ENCODE assay signal across 8 mouse cellular contexts in the genomic region with DNA sequence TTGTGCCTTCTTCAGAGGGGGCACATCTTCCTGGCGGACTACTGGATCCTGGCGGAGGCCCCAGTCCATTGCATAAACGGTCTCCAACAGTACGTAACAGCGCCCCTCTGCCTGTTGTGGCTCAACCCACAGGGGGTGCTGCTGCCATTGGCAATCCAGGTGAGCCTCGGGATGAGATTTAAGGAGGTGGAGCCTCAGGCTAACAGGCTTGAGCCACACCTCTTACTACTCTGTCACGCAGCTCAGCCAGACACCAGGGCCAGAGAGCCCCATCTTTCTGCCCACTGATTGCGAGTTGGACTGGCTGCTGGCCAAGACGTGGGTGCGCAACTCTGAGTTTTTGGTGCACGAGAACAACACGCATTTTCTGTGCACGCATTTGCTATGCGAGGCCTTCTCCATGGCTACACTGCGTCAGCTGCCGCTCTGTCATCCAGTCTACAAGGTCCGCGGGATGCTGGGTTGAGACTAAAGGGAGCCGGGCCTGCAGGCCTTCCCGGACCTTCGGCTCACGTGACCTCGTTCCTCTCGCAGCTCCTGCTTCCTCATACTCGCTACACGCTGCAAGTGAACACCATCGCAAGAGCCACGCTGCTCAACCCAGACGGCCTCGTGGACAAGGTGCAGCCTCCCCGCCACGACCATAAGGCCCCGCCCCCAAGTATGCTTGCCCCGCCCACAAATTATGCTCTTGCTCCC. TPM values are rescaled to one million over a fixed set of nuclear protein-coding genes. Genes with fewer than 3 reads are reported as not detected.
DNase-seq lines count a peak whose midpoint lies in the region; ATAC-seq lines count a peak whose summit lies in the region.

No protein-coding gene starts in this region.

- DNase-seq in urinary bladder, postnatal 14 days (ENCODE audit: low spot score): peak; percentile 47
- no peak for DNase-seq in urinary bladder, postnatal 25 days (ENCODE audit: low spot score)
- DNase-seq in embryo, embryonic 11 days: peak; percentile 71
- DNase-seq in liver: peak; percentile 63
- peak; percentile 82 for DNase-seq in testis, postnatal 10 days (ENCODE audit: low spot score)

- no peaks in the 10 kb centered on the region for H3K36me3 ChIP-seq in heart, embryonic 12.5 days
- no peaks in the 10 kb centered on the region for H3K36me3 ChIP-seq in kidney, embryonic 16.5 days (ENCODE audit: insufficient read depth, low read length)
- H3K36me3 ChIP-seq in midbrain, embryonic 16.5 days (ENCODE audit: control insufficient read depth, insufficient read depth, low read length): no peaks in the 10 kb centered on the region

- H3K9ac ChIP-seq in heart, embryonic 12.5 days: peak overlapping the region; percentile 63
- peak overlapping the region; percentile 57 for H3K9ac ChIP-seq in kidney, embryonic 16.5 days (replicated peaks; ENCODE audit: low read length)
- H3K9ac ChIP-seq in midbrain, embryonic 16.5 days (ENCODE audit: low read depth, low read length): peak overlapping the region; percentile 68

- no peak overlapping the region for H3K27ac ChIP-seq in heart, embryonic 12.5 days (ENCODE audit: poor library complexity, severe bottlenecking)
- H3K27ac ChIP-seq in kidney, embryonic 16.5 days (ENCODE audit: low read length): no peak overlapping the region
- H3K27ac ChIP-seq in midbrain, embryonic 16.5 days (ENCODE audit: low read length): peak overlapping the region; percentile 66; the same call in 1 of the 2 replicates

- ATAC-seq in heart, embryonic 12.5 days (ENCODE audit: insufficient number of reproducible peaks, low FRiP score): peak; percentile 66
- ATAC-seq in kidney, embryonic 16.5 days (ENCODE audit: low FRiP score, low TSS enrichment): peak; percentile 78
- ATAC-seq in midbrain, embryonic 16.5 days: peak; percentile 80

- H3K4me1 ChIP-seq in heart, embryonic 12.5 days (replicated peaks): peaks cover 12% of the 10 kb centered on the region
- H3K4me1 ChIP-seq in kidney, embryonic 16.5 days (ENCODE audit: insufficient read depth, low read length): no peaks in the 10 kb centered on the region
- peaks cover 5% of the 10 kb centered on the region; the same call in 1 of the 2 replicates for H3K4me1 ChIP-seq in midbrain, embryonic 16.5 days (ENCODE audit: control insufficient read depth, insufficient read depth, low read length)

- WGBS in heart, embryonic 12.5 days: 2% methylated on average over 34 of the region's 34 CpGs
- WGBS in kidney, embryonic 16.5 days: 2% methylated on average over 34 of the region's 34 CpGs
- 2% methylated on average over 34 of the region's 34 CpGs for WGBS in midbrain, embryonic 16.5 days

- H3K9me3 ChIP-seq in heart, embryonic 12.5 days (replicated peaks): no peaks in the 10 kb centered on the region
- H3K9me3 ChIP-seq in kidney, embryonic 16.5 days (ENCODE audit: low read length): no peaks in the 10 kb centered on the region
- H3K9me3 ChIP-seq in midbrain, embryonic 16.5 days (replicated peaks; ENCODE audit: control insufficient read depth, low read length, poor library complexity, severe bottlenecking): no peaks in the 10 kb centered on the region

- peak overlapping the region; percentile 85 for H3K4me2 ChIP-seq in heart, embryonic 12.5 days
- H3K4me2 ChIP-seq in kidney, embryonic 16.5 days (replicated peaks; ENCODE audit: low read depth, low read length): peak overlapping the region; percentile 80
- H3K4me2 ChIP-seq in midbrain, embryonic 16.5 days (ENCODE audit: low read length): peak overlapping the region; percentile 77

- peaks cover 35% of the 10 kb centered on the region for H3K27me3 ChIP-seq in heart, embryonic 12.5 days (replicated peaks)
- no peaks in the 10 kb centered on the region for H3K27me3 ChIP-seq in kidney, embryonic 16.5 days (ENCODE audit: insufficient read depth, low read length)
- no peaks in the 10 kb centered on the region; the same call in 1 of the 2 replicates for H3K27me3 ChIP-seq in midbrain, embryonic 16.5 days (ENCODE audit: control insufficient read depth, insufficient read depth, low read depth, low read length)

- H3K4me3 ChIP-seq in heart, embryonic 12.5 days: peak overlapping the region; percentile 49
- peak overlapping the region; percentile 51 for H3K4me3 ChIP-seq in kidney, embryonic 16.5 days (ENCODE audit: low read length)
- peak overlapping the region; percentile 45 for H3K4me3 ChIP-seq in midbrain, embryonic 16.5 days (ENCODE audit: low read depth, low read length)

RNA-seq across cellular contexts. Expression of a gene that starts 8.4 kb away (rescaled TPM):
- 0.17 and 0.54 TPM in 2 replicates for polyA plus RNA-seq in heart, embryonic 12.5 days (2016; fragmentation: Nextera tagmentation; extraction: Ambion mirVana)
- 0.32 and 0.76 TPM in 2 replicates for polyA plus RNA-seq in kidney, embryonic 16.5 days (2015; fragmentation: Nextera tagmentation; extraction: Ambion mirVana)
- polyA plus RNA-seq in midbrain, embryonic 16.5 days (2015; fragmentation: Nextera tagmentation; extraction: Ambion mirVana): 9.0 and 11.5 TPM in 2 replicates

RNA-seq across cellular contexts. Expression of a gene that starts 11.7 kb away (rescaled TPM):
- polyA plus RNA-seq in heart, embryonic 12.5 days (2016; fragmentation: Nextera tagmentation; extraction: Ambion mirVana): 0.42 and 0.65 TPM in 2 replicates
- polyA plus RNA-seq in kidney, embryonic 16.5 days (2015; fragmentation: Nextera tagmentation; extraction: Ambion mirVana): 0.33 and 0.42 TPM in 2 replicates
- polyA plus RNA-seq in midbrain, embryonic 16.5 days (2015; fragmentation: Nextera tagmentation; extraction: Ambion mirVana): 0.49 and 0.65 TPM in 2 replicates

RNA-seq across cellular contexts. Expression of a gene that starts 13.9 kb away (rescaled TPM):
- polyA plus RNA-seq in heart, embryonic 12.5 days (2016; fragmentation: Nextera tagmentation; extraction: Ambion mirVana): 0.70 and 0.81 TPM in 2 replicates
- 0.39 and 0.51 TPM in 2 replicates for polyA plus RNA-seq in kidney, embryonic 16.5 days (2015; fragmentation: Nextera tagmentation; extraction: Ambion mirVana)
- 0.75 and 1.1 TPM in 2 replicates for polyA plus RNA-seq in midbrain, embryonic 16.5 days (2015; fragmentation: Nextera tagmentation; extraction: Ambion mirVana)

RNA-seq across cellular contexts. Expression of a gene that starts 22.7 kb away (rescaled TPM):
- polyA plus RNA-seq in heart, embryonic 12.5 days (2016; fragmentation: Nextera tagmentation; extraction: Ambion mirVana): not detected in 2 replicates
- polyA plus RNA-seq in kidney, embryonic 16.5 days (2015; fragmentation: Nextera tagmentation; extraction: Ambion mirVana): 0.30 and 0.41 TPM in 2 replicates
- 0.50 and 0.53 TPM in 2 replicates for polyA plus RNA-seq in midbrain, embryonic 16.5 days (2015; fragmentation: Nextera tagmentation; extraction: Ambion mirVana)

RNA-seq across cellular contexts. Expression of a gene that starts 39.1 kb away (rescaled TPM):
- polyA plus RNA-seq in heart, embryonic 12.5 days (2016; fragmentation: Nextera tagmentation; extraction: Ambion mirVana): 9.4 and 9.8 TPM in 2 replicates
- polyA plus RNA-seq in kidney, embryonic 16.5 days (2015; fragmentation: Nextera tagmentation; extraction: Ambion mirVana): 11.4 and 15.6 TPM in 2 replicates
- polyA plus RNA-seq in midbrain, embryonic 16.5 days (2015; fragmentation: Nextera tagmentation; extraction: Ambion mirVana): 12.4 TPM in 2 replicates
